22 mouse cellular contexts compared by ENCODE assay signal in genomic region chr14:76431918-76432317, GRCm38 (mm10). TPM values are rescaled to one million over a fixed set of nuclear protein-coding genes. Genes with fewer than 3 reads are reported as not detected.
DNase-seq lines count a peak whose midpoint lies in the region; ATAC-seq and TF ChIP-seq lines count a peak whose summit lies in the region.
"Had no signal": no experiment of that assay in that cellular context is flagged by ENCODE, and none has a peak within 500 bp of the region (broad histone marks: within the 10 kb centered on the region; RNA-seq: fewer than 3 reads in every experiment).

No protein-coding gene starts in this region.

- TF ChIP-seq CTCF in gastrocnemius, adult 2 months (IDR thresholded peaks at IDR 0.05), result no peak
- TF ChIP-seq CTCF in forebrain, postnatal 0 days (IDR thresholded peaks at IDR 0.05; ENCODE audit: low read depth), result no peak

- H3K27me3 ChIP-seq in forebrain, embryonic 14.5 days (replicated peaks; ENCODE audit: control insufficient read depth, insufficient read depth, low read length), result no peaks in the 10 kb centered on the region
- H3K27me3 ChIP-seq in forebrain, postnatal 0 days (ENCODE audit: insufficient read depth, low read length), result no peaks in the 10 kb centered on the region
- H3K27me3 ChIP-seq: embryonic facial prominence, embryonic 13.5 days; hindbrain, embryonic 12.5 days had no signal

- H3K4me2 ChIP-seq in forebrain, embryonic 14.5 days (ENCODE audit: low read length), result no peak overlapping the region
- no peak overlapping the region for H3K4me2 ChIP-seq in forebrain, postnatal 0 days (ENCODE audit: low read depth)
- H3K4me2 ChIP-seq: embryonic facial prominence, embryonic 13.5 days; heart, embryonic 11.5 days; hindbrain, embryonic 12.5 days had no signal

- H3K27ac ChIP-seq in gastrocnemius, adult 2 months, result peak overlapping the region; percentile 38; the same call in 1 of the 2 replicates
- peak overlapping the region; percentile 48; the same call in 1 of the 2 replicates for H3K27ac ChIP-seq in forebrain, embryonic 14.5 days (ENCODE audit: low read depth, low read length)
- no peak overlapping the region for H3K27ac ChIP-seq in forebrain, postnatal 0 days (ENCODE audit: low read depth, low read length)
- H3K27ac ChIP-seq: embryonic facial prominence, embryonic 10.5 days; embryonic facial prominence, embryonic 13.5 days; hindbrain, embryonic 12.5 days had no signal

- no peak for DNase-seq in gastrocnemius, adult 2 months
- DNase-seq in gastrocnemius, postnatal 4 days (ENCODE audit: low spot score in 2 of 2), result no peak
- peak; percentile 14 for DNase-seq in brain, embryonic 18.5 days (ENCODE audit: low read depth, low spot score)
- peak; percentile 23 for DNase-seq in forebrain, embryonic 14.5 days (ENCODE audit: low spot score)
- no peak for DNase-seq in forebrain, postnatal 0 days
- DNase-seq in spleen, postnatal 10 days (ENCODE audit: low spot score in 2 of 2), result no peak
- DNase-seq: adrenal gland, adult 2 months; adrenal gland, postnatal 14 days; cerebellum, adult 11-12 months; cerebellum, postnatal 36 days; embryo, embryonic 11 days; gastrocnemius, postnatal 25 days; kidney, adult 18-20 months had no signal

- H3K4me3 ChIP-seq in gastrocnemius, adult 2 months, result no peak overlapping the region
- H3K4me3 ChIP-seq in forebrain, embryonic 14.5 days (ENCODE audit: low read depth, low read length), result no peak overlapping the region
- H3K4me3 ChIP-seq in forebrain, postnatal 0 days (ENCODE audit: low read depth, low read length), result no peak overlapping the region
- H3K4me3 ChIP-seq: embryonic facial prominence, embryonic 10.5 days; embryonic facial prominence, embryonic 13.5 days; erythroblast, embryonic 14.5 days; hindbrain, embryonic 12.5 days had no signal

- 0 out of 2 replicates have a peak, but pooled peaks cover 3% of the 10 kb centered on the region for H3K4me1 ChIP-seq in forebrain, embryonic 14.5 days (ENCODE audit: control insufficient read depth, insufficient read depth, low read length)
- H3K4me1 ChIP-seq in forebrain, postnatal 0 days (ENCODE audit: insufficient read depth), result peaks cover 6% of the 10 kb centered on the region; the same call in 1 of the 2 replicates
- H3K4me1 ChIP-seq: embryonic facial prominence, embryonic 10.5 days; embryonic facial prominence, embryonic 13.5 days had no signal

- intact Hi-C loops in gastrocnemius, adult 2 months (cut with DNase I), result no loop called here

- WGBS in forebrain, embryonic 14.5 days, result 63% methylated on average over 4 of the region's 4 CpGs
- WGBS in forebrain, postnatal 0 days, result 60% methylated on average over 4 of the region's 4 CpGs

- H3K9me3 ChIP-seq in forebrain, embryonic 14.5 days (replicated peaks; ENCODE audit: control insufficient read depth, low read length), result no peaks in the 10 kb centered on the region
- no peaks in the 10 kb centered on the region for H3K9me3 ChIP-seq in forebrain, postnatal 0 days (ENCODE audit: low read length)
- H3K9me3 ChIP-seq: embryonic facial prominence, embryonic 10.5 days; embryonic facial prominence, embryonic 13.5 days; hindbrain, embryonic 12.5 days had no signal

- peak; percentile 35; the same call in 1 of the 2 replicates for ATAC-seq in forebrain, embryonic 14.5 days
- peak; percentile 66 for ATAC-seq in forebrain, postnatal 0 days
- ATAC-seq: CD4-positive, CD25-positive, alpha-beta regulatory T cell, adult 4 months; hindbrain, embryonic 16.5 days; inflammation-experienced regulatory T-cells, adult 6 months; intestine, embryonic 16.5 days had no signal

- H3K36me3 ChIP-seq in forebrain, embryonic 14.5 days (ENCODE audit: control insufficient read depth, insufficient read depth, low read length), result peaks cover 46% of the 10 kb centered on the region
- H3K36me3 ChIP-seq in forebrain, postnatal 0 days (ENCODE audit: insufficient read depth), result peaks cover 8% of the 10 kb centered on the region; the same call in 1 of the 2 replicates

- no peak overlapping the region for H3K9ac ChIP-seq in forebrain, embryonic 14.5 days (ENCODE audit: low read length)
- no peak overlapping the region for H3K9ac ChIP-seq in forebrain, postnatal 0 days
- H3K9ac ChIP-seq: embryonic facial prominence, embryonic 13.5 days; hindbrain, embryonic 12.5 days had no signal

RNA-seq across cellular contexts. Expression of gene Tsc22d1, which starts 17.2 kb away (rescaled TPM):
- total RNA-seq in gastrocnemius, adult 2 months (2021), result 100 to 1,000 TPM; 131 to 151 TPM
- 100 to 1,000 TPM; 244 to 259 TPM for total RNA-seq in gastrocnemius, postnatal 4 days (2021)
- 854 and 922 TPM in 2 replicates for polyA plus RNA-seq in forebrain, embryonic 14.5 days (2014; fragmentation: Nextera tagmentation; extraction: Ambion mirVana)
- 676 and 725 TPM in 2 replicates for total RNA-seq in forebrain, postnatal 0 days (2014; rRNA removed)
- 575 and 682 TPM in 2 replicates for polyA plus RNA-seq in forebrain, postnatal 0 days (2015; fragmentation: Nextera tagmentation; extraction: Ambion mirVana)

Comparison
In these comparisons a context has a peak if more than half of its experiments do, and no peak if none do; other contexts are left out.
1. DNase-seq: peak in brain, embryonic 18.5 days (single experiment) and forebrain, embryonic 14.5 days (single experiment); none in gastrocnemius, adult 2 months (single experiment), gastrocnemius, postnatal 4 days (0 of 2), forebrain, postnatal 0 days (single experiment) and spleen, postnatal 10 days (0 of 2).